Mouse (Mus musculus): ENCODE results near the gene Srebf2. TPM values are rescaled to one million over a fixed set of nuclear protein-coding genes. Genes with fewer than 3 reads are reported as not detected.
"Not testable (repeated sequence)": the region's sequence is repeated elsewhere in the genome, so short reads cannot be mapped to it uniquely, and the experiment has no call there.

The Srebf2 gene
- total RNA-seq (2017) = 43.2 to 64.7 TPM (median 49.7 TPM) in 3 replicates

DNA sequence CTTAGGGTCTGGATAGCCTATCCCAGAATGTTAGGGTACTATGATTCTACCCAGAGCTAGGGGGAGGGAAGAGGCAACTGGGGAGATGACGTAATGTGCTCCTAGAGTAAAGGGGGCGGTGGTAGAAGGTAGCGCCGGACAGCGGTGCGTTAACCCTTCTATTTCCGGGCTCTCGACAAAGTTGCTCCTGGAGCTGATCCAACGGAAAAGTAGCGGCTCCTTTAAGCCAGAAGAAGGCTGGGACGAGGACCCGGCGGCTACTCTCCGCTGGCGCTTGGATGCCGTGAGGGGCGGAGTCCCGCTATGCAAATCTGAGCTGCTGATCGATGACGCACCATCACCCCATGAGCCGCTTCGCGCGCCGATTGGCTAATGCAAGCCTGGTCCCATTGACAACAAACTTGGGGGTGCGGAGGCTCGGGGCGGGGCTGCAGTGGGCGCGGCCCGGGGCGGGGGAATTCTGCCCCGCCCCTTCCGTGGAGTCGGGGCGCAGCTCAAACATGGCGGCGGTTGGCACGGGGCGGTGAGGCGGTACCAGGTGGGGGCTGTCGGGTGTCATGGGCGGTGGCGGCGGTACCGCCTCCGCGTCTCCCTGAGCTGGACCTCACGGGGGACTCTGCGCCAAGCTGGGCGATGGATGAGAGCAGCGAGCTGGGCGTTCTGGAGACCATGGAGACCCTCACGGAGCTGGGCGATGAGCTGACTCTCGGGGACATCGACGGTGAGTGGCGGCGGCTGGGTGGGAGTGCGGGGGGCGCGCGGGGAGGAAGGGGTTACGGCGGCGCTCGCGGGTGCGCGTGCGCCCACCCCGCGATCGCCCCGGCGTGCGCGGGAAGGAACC, at the start of gene Srebf2:
Srebf2 (plus strand) TSS at position 412 of the 841 bp plus-strand sequence.
- peak; percentile 98 for ATAC-seq (replicated peaks; ENCODE audit: insufficient number of reproducible peaks, low FRiP score, low TSS enrichment, poor library complexity, severe bottlenecking)

DNA sequence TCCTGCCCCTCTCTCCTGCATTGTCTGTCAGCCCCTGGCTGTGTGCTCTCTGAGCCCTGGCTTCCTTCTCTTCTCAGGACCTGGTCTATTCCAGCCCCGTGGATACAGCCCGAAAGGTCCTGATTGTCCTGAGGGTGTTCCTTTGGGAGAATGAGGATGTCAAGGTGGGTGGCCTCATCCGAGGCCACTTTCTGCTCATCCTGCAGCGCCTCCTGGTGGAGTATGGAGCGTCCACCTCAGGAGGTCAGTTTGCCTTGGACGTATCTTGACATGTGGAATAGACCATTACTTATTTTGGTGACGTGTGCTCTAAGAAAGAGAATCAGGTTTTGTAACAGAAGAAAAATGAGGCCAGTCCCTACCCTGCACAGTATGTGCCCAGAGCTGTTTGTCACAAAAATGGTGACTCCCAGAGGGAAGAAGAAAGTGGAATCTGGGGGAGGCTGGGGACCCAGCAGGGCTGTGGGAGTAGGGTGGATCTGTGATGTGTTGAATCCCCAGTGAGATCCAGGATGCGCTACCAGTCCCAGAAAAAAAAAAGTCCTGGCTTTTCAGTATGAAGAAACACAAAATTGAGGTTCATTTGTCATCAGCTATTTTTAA, 39.9 kb upstream of the Srebf2 start:
- no peak for ATAC-seq (replicated peaks; ENCODE audit: insufficient number of reproducible peaks, low FRiP score, low TSS enrichment, poor library complexity, severe bottlenecking)

DNA sequence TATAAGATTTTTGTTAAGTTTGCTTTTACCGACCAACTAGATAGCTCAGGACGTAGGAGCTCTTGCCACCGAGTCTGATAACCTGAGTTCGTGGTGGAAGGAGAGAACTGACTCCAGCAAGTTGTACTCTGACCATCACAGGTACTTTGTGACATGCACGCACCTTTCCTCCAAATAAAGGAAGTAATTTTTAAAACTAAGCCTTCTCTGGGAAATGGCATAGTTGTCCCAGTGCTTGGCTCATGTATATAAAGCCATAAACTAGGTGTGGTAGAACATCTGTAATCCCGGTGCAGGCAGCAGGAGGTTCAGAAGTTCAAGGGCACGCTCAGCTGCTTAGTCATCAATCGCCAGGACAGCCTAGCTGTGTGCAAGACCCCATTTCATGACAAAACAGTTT, 26.4 kb upstream of the Srebf2 start:
- ATAC-seq (replicated peaks; ENCODE audit: insufficient number of reproducible peaks, low FRiP score, low TSS enrichment, poor library complexity, severe bottlenecking) = no peak

DNA sequence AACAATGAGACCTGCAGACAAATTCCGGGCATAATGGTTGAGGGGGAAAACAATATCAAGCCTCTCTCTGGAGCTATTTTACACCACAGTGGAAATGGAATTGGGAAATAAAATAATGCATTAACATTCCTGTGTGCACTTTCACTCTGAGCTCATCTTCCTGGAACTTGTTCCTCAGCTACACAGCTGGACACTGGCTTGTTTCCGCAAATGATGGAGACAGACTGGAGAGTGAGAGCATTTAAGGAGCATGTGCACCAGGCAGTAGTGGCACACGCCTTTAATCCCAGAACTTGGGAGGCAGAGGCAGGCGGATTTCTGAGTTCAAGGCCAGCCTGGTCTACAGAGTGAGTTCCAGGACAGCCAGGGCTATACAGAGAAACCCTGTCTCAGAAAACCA, 20.3 kb upstream of the Srebf2 start:
- ATAC-seq (replicated peaks; ENCODE audit: insufficient number of reproducible peaks, low FRiP score, low TSS enrichment, poor library complexity, severe bottlenecking) = not testable (repeated sequence)

DNA sequence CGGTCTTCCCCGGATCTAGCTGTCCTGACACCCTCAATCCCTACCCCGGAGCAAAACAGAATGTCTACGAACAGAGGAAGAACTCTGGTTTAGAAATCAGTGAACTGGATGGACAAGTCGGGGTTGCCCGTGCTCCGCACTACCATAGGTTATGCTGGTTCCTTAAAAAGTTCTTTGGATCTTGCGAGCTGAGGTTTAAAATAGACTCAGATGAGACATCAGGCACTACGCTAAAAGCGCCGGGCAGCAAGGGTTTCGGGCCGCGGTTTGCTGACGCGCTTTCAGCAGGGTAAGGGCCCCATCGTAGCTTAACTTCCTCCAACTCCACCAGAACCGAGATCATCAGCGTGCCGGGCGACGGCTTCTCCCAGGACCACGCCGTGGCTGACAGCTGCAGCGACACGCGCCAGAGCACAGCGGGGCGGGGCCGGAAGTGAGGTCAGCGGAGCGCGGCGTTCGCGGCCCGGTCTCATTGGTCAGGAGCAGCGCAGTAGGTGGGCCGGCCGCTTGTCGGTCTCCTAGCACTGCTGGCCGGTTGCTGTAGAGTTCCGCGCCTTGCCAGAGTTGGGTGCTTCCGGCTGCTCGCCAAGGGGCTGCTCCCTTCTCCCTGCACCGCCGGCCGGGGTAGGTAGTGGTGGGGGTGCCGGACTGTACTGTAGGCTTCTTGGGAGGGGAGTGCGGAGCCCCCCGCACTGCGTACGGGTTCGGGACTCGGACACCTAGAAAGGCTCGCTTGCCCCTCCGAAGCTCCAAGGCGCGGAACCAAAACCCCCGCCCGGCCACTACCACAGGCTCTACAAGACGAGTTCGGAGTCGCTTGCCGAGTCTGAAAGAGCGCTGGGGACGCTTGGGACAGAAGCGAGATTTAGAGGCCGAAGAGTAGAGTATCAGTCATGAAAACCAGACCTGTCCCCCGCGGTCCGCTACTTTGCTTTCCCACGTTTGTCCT, 19.3 kb upstream of the Srebf2 start, which contains the start of gene Ccdc134:
Ccdc134 (plus strand) TSS at position 497 of the 949 bp plus-strand sequence.
- peak; percentile 96 for ATAC-seq (replicated peaks; ENCODE audit: insufficient number of reproducible peaks, low FRiP score, low TSS enrichment, poor library complexity, severe bottlenecking)

DNA sequence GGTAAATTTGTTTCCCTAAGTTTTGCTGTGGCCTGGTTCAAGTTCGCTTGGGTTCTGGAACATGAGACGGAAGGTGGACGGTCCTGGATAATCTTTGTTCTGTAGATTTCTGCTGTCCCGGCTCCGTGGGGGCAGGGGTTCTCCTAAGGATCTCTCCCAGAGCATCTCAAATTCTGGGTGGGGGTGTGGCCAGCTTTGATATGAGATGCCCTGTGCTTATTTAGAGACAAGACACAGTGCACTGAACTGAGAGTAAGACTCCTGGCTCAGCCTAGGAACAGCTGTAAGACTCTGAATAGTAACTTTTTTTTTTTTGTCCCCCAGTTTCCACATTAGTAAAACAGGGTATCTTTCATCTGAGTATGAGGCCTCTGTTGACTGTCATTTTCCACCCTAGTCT, 18.6 kb upstream of the Srebf2 start:
- ATAC-seq (replicated peaks; ENCODE audit: insufficient number of reproducible peaks, low FRiP score, low TSS enrichment, poor library complexity, severe bottlenecking) = no peak

DNA sequence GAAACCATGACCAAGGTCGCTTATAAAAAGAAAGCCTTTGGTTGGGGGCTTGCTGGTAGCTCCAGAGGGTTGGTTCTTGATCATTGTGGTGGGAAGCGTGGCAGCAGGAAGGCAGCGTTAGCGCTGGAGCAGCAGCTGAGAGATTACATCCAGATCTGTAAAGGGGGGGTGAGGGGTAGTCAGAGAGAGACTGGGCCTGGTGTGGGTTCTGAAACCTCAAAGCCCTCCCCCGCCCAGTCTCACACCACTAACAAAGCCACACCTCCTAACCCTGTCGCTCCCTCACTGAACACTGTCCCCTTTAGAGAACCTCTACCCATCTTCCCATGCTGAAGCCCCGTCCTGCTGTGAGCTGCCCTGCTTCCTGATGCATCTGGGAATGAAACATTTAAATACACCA, 16.4 kb upstream of the Srebf2 start:
- no peak for ATAC-seq (replicated peaks; ENCODE audit: insufficient number of reproducible peaks, low FRiP score, low TSS enrichment, poor library complexity, severe bottlenecking)

DNA sequence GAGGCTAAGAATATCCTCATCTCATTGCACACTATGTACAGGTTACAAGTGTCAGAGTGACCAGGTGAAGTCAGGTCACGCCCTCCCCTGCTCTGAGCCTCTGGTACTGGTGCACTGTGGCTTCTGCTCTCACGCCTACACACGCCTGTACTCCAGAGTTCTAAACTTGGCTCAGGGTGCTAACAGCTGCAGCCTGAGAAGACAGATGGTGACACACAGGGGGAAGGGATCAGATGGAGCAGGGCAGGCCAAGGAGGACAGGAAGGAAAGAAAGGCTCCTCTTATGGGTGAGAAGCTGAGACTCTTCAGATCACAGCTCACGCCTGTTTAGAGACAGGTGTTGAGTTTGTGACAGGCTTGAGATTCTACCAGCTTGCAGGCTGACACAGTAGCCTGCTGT, 11.6 kb upstream of the Srebf2 start:
- ATAC-seq (replicated peaks; ENCODE audit: insufficient number of reproducible peaks, low FRiP score, low TSS enrichment, poor library complexity, severe bottlenecking) = no peak

DNA sequence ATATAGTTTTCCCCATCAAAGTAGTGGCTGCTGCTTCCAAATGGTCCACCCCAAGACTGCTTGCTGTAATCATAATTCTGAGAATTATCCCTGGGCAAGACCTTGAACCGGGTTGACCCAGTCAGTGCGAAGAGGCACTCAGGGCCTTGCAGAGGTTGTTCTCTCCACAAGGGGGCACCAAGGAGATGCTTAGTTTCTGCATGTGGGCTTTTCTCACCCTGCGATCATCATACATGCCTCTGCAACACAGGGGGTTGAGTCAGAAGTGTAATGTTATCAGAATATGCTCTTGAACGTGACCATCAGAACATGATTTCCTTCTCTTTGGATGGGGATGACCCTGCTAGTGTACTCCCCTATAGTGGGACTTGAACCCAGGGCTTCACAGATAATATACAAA, 8.4 kb upstream of the Srebf2 start:
- peak; percentile 74; the same call in 1 of the 2 replicates for ATAC-seq (replicated peaks; ENCODE audit: insufficient number of reproducible peaks, low FRiP score, low TSS enrichment, poor library complexity, severe bottlenecking)

DNA sequence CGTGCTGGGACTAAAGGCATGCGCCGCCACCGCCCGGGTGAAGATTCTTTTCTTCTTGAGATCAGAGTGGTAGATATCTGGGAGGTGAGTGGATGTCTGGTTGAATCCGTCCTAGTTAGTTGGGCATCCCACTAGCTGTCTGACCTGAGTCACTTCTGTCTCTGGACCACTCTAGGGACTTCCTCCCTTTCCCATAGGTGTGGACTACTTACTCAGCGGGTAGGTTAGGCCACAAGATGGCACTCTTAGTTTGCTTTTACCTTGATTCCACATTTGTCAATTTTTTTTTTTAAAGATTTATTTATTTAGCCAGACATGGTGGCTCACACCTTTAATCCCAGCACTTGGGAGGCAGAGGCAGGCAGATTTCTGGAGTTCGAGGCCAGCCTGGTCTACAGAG, 7.8 kb upstream of the Srebf2 start:
- ATAC-seq (replicated peaks; ENCODE audit: insufficient number of reproducible peaks, low FRiP score, low TSS enrichment, poor library complexity, severe bottlenecking) = no peak

DNA sequence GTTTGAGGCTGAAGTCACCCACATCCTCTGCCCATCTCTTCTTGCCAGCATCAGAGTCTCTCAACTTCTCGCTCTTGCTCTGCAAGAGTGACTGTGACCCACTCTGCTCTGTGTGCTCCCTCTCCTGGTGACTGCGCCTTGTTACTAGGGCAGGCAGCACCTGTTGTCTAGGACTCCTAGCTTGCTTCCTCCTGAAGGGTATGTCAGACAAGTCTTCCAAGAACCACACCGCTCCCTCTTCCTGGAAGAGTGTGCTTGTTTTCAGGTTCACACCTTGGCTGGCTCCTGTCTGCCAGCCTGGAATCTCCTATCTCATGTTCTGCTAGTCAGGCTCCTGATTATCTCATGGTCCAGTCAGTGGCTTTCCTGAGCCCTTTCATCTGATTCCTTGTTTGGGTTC, 6.6 kb upstream of the Srebf2 start:
- ATAC-seq (replicated peaks; ENCODE audit: insufficient number of reproducible peaks, low FRiP score, low TSS enrichment, poor library complexity, severe bottlenecking) = no peak

DNA sequence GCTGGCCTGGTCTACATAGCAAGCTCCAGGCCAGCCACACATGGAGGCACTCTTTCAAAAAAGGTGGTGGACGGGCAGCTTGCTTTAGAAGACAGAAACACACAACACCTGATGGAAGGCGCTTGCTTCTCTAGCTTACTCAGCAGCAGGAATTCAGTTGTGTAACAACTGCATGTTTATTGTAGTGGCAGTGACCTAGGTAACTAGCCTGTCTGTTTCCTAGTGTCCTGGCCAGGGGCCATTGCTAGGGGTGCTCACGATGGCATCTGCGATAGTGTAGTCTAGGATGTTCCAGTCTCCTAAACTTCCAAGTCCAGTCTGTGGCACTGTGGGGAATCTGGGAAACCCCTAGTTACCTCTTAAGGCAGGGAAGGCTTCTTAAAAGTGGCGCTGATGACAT, 2.8 kb upstream of the Srebf2 start:
- ATAC-seq (replicated peaks; ENCODE audit: insufficient number of reproducible peaks, low FRiP score, low TSS enrichment, poor library complexity, severe bottlenecking) = no peak

DNA sequence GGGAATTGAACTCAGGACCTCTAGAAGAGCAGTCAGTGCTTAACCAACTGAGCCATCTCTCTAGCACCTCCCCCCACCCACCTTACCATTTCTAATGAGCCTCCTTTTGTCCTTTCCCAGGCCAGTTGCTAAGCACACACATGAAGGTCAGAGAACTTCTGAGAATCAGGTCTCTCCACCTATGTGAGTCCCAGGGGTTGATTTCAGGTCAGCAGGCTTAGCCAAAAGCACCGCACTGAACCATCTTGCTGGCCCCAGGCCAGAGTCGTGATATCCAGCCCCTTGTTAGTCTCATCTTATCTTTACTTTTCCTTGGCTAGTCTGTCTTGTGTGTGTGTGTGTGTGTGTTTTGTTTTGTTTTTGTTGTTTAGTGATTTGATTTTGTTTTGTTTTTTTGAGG, 1.6 kb upstream of the Srebf2 start:
- ATAC-seq (replicated peaks; ENCODE audit: insufficient number of reproducible peaks, low FRiP score, low TSS enrichment, poor library complexity, severe bottlenecking) = no peak

DNA sequence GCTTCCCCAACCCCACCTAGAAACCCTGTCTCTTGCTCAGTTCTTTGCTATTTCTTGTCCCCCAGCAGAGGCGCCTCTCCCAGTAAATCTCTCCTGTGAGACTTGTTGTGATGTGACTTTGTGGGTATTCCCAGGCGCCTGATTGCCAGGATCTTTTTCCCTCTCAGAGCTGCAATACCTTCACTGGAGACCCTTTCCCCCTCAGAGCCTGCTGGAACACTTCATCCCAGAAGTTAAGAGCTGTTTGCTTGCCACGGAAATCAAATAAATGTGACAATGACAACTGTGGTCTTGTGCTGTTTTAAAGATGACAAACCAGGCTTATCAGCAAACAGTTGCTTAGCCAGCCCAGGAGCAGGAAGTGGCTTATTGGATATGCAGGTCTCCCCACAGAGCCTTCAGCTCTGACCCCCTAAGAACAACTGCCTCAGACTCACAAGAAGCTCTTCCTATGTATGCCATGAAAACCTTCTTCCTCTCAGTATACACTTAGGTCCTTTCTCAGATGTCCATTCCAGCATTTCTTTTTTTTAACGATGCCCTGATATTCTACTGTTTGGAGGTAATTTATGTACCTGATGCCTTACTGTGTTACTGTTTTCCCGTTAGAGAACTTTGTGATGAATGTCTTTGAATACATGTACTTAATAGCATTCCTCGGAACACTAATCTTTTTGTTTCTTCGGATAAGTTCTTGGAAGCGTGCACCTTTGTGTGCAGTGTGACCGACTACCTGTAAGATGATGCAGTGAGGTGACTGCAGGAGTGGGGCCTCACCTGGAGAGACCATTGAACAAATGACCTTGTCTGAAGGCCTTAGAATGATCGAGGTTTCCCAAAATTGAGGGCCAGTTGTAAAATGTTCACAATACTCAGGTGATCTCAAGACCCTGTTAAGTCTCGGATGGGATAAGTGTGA, 871 bp upstream of the Srebf2 start:
- ATAC-seq (replicated peaks; ENCODE audit: insufficient number of reproducible peaks, low FRiP score, low TSS enrichment, poor library complexity, severe bottlenecking) = no peak

DNA sequence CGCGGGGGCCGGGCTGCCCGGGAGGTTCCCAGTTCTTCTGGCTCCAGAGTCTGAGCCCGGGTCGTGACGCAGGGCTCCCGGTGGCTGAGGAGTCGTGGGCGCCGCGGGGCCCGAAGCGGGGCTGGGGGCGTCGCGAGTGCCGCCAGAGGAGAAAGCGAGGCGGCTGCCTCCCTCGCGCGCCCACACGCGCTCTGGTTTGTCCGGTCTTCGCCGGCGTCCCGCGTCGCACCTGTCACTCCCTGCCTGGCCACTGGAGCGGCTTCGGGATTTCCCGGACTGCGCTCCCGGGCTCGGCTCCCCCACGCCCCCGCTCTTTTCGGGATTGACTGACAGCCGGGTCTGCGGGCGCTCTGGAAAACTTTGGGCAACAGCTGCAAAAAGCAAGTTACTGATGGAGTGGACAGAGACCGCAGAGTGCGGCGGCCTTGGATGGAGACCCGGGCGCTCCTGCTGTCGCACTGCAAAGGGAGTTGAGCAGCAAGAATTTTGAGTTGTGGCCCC, 680 bp downstream of the Srebf2 start:
- no peak for ATAC-seq (replicated peaks; ENCODE audit: insufficient number of reproducible peaks, low FRiP score, low TSS enrichment, poor library complexity, severe bottlenecking)

DNA sequence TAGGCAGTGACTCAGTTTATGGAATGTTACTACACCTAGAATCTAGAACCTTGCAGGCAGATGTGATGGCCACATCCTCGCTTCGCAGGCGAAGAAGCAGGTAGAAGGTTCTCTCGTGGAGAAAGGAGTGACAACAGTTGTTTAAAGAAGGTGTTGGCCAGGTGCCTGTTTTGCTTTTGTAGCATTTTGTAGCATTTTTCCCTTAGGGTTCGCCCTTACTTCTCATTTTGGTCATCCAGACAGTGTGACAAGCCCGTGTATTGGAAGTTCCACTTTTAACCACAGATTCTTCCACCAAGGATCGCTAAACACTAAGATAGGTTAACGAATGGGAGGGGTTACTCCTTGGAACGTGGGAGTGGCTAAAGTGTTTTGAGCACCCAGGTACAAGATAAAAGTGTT, 1.5 kb downstream of the Srebf2 start:
- no peak for ATAC-seq (replicated peaks; ENCODE audit: insufficient number of reproducible peaks, low FRiP score, low TSS enrichment, poor library complexity, severe bottlenecking)

DNA sequence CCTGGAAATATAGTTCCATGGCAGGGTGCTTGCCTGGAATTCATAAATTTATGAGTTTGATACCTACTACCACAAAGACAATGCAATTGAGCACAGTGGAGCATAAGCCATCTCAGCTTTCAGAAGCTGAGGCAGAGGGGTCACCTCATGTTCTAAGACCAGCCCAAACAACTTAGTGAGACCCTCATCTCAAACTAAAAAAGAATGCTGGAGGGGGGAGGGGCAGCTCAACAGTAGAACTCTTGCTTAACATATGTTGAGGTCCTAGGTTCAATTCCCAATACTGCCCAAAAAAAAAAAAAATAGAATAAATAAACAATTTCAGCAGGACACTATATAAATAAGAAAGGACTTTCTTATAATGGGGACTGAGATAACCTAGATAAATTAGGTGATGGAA, 3.1 kb downstream of the Srebf2 start:
- no peak for ATAC-seq (replicated peaks; ENCODE audit: insufficient number of reproducible peaks, low FRiP score, low TSS enrichment, poor library complexity, severe bottlenecking)

DNA sequence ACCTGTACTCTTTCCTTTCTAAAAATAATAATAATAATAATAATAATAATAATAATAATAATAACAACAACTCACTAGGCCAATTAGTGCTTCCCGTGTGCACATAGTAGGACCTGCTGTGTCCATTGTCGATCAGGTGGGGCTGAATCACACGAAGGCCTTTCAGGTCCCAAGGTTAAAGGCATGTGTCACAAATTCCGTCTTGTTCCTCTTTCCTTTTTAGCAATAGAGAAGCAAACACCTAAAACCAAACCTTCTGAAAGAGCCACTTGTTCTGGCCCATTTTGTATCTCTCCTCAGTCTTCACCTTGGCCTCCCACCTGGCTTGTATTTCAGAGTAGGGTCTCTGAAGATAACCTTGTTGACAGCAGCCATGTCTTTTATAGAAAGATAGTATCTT, 4.2 kb downstream of the Srebf2 start:
- no peak for ATAC-seq (replicated peaks; ENCODE audit: insufficient number of reproducible peaks, low FRiP score, low TSS enrichment, poor library complexity, severe bottlenecking)
